Mouse (Mus musculus): ENCODE data around the gene Adam22.
"Not testable (repeated sequence)": the region's sequence is repeated elsewhere in the genome, so short reads cannot be mapped to it uniquely, and the experiment has no call there.

Gene Adam22

DNA sequence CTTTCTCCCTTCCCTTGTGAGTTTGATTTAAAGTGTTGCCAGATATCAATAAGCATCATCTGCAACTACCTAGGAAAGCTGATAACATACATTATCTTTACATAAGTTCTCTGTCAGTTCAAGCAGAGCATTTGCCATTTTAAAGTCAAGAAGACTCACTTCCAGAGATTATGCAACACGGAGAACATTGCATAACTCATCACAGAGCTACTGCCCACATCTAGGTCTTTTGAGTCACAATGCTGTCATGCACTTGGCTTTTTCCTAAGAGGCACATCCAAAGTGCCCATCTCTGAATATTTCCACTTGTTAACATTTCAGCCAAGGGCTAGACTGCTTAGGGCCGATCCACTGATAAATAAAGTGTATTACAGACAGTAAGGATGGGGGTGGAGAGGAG lies 55.6 kb downstream of the Adam22 start:
- DNase-seq: no peak

DNA sequence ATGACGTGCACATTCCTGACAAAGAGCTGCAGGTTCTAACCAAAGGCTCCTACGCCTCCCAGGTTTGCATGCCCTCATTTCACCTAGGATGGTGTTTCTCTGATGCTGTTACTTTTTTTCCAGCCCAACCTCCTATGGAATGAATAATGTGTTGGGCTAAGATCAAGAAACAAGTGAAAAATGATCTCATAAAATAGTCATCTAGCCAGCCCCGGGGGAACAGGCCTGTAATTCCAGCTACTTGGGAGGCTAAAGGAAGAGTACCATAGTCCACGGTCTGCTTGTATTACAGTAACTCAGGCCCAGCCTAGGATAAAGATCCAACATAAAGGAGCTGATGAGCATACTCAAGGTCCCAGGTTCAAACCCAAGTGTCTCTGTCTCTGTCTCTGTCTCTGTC lies 57.1 kb downstream of the Adam22 start:
- peak; percentile 11 for DNase-seq

DNA sequence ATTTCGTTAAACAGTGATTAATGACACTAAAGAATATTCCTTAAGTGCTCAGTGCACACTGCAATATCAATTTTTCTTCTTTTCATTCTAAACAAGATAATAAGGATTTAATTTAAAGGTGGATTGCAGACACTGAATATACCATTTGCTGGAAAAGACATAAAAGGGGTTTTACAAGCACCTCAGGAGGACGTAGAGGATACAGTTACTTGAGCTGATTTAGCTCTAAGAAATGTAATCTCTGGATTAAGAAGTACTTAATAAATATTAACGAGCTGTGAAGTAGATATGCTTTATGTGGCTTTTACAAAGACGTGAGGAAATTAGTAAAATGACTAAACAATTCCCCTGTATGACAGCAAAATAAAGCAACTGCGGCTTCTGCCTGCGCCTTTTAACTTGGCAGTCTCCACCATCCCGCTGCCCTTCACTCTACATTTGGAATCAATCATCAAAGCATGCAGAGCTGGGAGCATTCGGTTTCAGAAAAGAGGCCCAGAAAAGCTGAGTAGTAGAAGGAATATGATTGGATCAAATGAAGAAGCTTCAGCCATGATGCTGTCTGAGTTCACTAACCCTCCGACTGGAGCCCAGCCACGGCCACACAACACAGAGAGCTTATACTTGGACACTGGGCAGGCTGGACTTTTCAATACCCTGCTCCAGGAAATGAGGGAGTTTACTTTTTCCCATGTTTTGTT lies 70.1 kb downstream of the Adam22 start:
- DNase-seq: no peak

DNA sequence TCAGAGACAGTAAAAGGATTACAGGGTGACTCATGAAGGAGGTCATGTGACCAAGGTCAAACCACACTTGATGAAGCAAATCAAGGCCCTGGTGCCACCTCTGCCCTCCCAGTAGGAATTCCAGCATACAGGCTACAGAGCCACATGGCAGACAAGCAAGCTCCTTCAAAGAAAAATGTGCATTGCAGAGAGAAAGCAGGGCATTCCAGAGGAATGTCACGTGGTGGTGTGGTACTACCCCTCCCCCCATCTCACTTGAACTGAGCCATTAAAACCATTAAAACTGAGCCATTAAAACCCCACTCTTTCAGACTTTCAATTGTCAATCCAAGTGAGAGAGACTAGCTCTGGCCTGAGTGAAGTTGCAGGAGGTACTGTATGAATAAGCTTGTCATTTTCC lies 74.7 kb downstream of the Adam22 start:
- DNase-seq: no peak

DNA sequence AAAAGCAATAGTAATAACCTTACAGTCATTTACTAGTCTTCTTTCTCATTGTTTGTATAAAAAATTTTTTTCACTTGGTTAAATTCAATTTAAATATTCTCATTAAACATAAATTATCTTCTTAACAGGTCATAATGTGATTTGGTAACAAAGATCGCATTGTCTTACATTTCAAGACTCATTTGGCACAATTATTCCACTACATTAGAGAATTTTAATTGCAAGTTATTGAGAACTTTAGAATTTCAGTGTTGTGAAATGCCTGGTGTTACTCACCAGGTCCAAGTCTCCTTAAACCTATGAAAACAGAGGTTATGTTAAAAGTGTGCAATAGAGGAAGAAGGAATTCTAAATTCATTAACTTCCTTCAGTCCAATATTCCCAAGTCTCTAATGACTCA lies 76.5 kb downstream of the Adam22 start:
- no peak for DNase-seq

DNA sequence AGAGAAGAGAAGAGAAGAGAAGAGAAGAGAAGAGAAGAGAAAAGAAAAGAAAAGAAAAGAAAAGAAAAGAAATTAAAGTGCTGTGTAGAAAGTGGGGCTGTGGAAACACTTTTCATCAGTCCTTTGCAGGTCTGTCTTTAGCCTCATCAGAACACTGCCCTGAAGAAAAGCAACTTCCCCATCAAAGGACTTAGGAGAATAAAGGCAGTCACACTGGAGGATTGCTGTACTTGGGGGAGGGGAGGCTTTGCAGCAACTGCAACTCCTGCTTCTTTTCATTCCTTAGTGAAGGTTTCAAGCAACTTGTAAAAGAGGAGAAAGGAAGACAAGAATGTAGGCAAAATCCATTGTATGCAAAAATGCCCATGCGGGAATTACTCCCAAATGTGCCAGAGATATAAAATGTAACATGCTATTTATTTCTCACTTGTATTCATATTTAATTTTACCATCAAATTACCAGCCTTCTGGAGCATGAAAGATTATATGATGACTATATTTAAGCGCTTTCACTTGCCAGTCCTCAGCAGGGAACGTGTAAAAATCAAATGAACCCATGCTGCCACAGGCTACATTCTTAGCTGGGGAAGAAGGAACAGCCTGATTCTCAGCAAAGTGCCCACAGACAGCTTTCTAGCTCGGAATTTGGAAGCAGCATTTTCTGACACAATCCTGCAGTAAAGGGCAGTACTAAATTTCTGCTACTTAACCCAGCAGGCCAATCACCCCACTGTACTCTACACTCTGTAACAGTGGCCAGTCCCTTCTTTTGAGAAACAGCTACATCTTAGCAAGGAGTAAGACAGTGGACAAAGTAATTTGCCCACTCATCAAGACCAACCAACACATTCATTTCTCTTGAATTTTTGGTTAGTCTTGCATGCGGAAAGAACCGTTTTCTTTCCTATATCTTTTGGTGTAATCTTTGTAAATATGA lies 78.0 kb downstream of the Adam22 start:
- no peak for DNase-seq

DNA sequence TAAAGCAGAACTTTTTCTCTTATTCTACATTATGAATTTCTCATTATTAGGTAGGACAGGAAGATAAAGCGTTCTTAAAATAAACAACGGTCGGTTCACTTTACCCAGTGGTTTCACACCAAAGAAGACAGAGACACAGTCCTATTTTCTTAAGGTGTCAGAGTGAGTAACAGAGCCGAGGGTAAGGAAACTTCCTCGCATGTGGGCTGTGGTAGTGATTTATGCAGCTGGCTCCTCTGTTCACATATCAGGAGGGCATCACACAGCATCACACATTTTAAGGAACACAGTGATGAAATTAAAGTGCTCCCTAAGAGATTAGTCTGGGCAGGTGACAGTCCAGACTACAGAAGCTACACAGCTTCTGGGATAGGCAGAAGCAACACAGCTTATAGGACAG lies 83.8 kb downstream of the Adam22 start:
- DNase-seq: no peak

DNA sequence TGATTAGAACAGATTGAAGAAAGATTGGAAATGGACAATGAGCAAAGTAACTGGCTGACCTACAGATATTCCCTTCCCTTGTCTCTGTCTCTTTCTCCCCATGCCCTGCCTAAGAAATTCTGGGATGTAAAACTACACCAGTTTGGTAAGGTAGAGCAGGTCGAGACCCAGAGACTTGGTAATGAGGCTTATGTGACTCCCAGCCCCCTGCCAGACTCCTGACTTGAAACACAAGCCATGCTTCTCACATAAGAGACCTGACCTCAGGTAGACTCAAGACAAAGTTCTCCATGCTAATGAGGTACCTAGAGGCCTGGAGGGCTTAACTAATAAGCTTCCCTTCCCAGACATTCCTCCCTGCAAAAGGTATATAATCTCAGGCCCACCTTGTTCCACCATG lies 91.8 kb downstream of the Adam22 start:
- DNase-seq: no peak

DNA sequence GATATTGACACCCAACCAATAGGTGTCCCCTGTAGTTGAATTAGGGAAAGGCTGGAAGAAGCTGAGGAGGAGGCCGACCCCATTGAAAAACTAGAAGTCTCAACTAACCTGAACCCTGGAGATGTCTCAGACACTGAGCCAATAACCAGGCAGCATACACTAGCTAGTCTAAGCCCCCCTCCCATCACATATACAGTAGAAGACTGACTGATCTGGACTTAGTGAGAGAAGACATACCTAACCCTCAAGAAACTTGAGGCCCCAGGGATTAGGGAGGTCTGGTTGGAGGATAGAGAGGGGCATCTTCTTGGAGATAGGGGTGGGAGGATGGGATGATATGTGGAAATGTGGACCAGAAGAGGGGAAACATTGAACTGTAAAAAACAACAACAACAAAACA lies 110.6 kb downstream of the Adam22 start:
- no peak for DNase-seq

DNA sequence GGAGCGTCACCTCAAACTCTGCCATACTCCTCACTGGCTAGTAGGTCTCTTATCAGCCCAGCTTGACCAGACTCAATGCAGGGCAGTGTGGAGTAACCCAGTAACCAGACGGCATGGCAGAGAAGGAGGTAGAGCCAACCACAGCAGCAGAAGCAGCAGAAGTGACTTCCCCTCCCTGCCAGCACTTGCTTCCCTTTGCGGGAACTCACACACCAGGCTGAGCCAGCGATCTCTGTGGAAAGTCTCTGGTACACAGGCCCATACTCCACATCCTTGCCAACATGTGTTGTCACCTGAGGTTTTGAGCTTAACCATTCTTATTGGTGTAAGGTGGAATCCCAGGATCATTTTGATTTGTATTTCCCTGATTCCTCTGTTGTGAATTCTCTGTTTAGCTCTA lies 111.5 kb downstream of the Adam22 start:
- no peak for DNase-seq

DNA sequence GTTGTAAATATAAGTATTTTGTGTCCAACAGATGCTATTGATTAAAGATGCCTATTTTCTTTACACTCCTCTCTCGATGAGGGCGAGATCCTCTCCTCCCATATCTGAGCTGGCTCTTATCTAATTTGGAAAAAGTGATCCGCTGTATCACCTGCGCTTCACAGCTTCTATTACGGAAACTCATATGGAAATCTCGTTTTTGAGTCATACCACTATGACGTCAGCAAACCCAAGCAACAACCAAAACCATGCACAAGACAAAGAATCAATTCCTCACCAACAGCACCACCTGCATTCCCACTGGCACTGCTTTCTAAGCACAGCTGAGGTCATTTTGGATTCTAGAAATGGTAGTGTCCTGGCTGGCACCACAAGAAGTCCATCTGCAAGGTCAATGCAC lies 123.3 kb downstream of the Adam22 start:
- DNase-seq: no peak

DNA sequence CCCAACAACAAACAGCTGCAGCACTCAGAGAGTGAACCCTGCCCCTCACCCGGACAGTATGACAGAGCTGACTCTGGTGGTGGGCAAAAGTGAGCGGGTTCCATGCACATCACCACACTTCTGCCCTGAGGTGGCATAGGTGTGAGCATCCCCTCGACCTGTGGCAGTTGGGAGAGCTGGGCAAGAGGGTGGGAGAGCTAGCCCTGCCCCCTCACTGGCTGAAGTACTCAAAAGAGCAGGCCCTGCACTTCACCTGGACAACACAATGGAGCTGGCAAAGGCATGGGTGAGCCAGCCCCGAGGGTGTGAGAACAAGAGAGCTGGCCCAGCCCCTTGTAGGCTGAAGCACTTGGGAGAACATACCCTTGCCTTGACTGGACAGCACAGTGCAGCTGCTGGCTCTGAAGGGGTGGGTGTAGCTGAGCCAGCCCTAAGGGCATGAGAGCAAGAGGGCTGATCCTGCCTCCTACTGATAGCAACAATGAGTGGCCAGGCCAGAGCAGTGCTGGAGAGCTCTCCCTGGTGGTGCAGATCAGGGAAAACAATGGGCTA lies 124.8 kb downstream of the Adam22 start:
- DNase-seq: no peak

DNA sequence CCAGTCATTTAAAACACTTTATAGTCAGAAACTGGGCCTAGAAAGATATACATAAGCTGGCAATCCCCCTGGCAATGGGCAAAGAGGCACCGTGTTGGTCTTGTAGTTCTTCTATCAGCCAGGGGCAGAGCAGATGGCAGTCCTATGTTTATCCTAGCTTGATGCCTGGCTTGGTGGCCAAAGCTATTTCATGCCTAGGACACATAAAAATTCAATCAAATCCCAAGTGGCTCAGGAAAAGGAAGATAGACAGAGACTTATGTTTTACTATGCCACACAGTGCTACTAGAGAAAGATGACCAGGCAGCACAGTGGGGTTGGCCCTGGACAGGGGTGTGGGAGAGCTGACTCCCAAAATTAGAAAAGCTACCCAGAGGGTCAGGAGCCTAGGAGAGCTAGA lies 125.3 kb downstream of the Adam22 start:
- no peak for DNase-seq

DNA sequence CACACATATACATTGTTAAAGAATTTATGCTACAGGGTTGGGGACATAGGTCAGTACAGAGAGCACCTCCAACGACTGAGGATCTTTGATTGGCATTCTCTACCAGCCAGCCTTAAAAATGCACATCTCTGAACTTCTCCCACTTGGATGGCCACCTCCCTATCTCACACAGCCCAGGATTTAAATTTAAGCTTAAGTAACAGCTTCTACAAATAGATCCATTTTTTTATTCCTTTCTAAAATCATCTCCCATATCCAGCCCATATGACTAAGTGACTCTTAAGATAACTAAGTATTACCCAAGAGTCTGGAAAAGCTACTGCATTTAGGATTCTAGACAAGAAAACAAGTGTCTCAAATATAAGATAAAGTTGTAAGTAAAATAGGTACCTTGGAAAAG lies 140.9 kb downstream of the Adam22 start:
- DNase-seq: no peak

DNA sequence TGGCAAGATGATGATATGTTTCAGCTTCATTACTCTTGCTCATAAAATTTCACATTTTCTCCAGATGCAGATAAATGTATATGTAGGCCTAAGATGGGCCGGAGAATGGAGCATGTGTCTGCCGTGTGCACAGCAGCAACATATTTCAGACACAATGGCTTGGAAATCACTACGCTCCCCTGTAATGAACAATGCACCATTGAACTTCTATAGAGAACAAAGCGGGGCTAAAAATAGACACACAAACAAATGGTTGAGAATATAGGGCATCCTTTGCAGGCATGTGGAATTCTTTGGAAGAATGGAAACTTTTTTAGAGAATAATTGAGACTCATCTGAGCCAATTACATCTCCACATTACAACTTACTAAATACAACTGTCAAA lies 143.6 kb downstream of the Adam22 start:
- no peak for DNase-seq

DNA sequence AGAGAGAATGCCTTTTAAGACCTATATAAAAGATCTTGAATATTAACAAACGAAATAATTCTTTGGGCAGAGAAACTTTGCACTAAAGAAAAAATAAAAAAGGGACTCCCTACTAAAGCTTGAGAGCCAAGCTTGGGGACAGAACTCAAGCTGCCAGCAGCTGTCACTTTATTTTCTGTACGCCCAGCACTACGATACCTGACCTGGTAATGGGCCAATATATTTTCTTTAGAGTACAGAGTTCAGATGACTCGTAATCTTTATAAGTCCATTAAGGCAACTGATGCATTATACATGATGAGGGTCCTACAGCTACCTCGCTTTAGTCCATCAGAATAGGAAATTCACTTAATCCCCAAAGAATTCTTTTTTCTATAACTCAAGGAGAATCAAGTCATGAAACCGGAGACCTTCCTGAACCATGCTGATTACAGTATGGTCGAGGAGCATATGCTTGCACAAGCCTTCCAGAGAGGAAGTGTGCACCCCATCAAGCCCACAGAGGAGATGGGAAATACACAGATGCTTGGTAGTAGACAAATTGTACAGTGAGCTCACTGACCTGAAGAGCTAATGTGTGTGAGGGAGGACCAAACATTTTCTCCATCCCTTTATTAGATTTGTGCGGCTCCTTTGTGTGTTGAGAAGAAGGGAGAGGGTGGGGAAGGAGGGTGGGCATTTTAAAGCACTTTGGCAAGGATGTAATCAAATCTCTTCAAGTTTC lies 144.2 kb downstream of the Adam22 start:
- no peak for DNase-seq

DNA sequence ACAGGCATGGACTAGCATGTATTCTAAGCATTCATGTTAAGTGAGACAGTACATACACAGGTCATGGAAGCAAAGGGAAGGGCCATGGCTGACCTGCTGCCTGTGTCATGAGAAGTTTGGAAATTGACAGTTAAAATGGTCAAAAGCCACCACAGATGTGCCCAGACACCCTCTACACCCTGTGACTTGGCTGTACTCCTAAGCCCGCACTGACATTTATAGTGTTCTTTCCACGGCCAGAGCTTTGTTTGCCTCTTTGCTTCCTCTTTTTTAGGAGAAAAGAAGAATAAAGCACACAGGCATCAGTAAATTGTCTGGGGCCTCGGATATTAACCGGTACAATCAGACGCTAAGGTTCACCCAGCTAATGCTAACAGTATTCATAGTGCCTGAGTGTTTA lies 146.3 kb downstream of the Adam22 start:
- no peak for DNase-seq

DNA sequence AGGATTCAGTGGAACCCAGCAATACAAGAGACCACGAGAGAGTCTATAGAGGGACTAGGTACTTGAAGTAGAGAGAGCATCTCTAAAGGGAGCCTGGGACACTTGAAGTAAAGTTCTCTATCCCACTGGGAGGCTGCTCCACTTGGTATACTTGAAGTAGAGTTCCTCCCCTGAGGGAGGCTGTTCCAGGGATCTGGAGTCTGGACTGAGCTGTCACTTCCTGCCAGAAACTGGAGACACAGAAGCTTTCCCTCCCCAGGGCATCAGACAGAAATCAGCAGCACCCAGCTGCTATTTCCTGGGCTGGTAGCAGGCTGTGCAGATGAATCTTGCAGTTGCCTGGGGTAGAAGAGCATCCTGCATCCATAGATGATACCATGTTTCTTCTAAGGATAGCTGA lies 152.1 kb downstream of the Adam22 start:
- DNase-seq: no peak

DNA sequence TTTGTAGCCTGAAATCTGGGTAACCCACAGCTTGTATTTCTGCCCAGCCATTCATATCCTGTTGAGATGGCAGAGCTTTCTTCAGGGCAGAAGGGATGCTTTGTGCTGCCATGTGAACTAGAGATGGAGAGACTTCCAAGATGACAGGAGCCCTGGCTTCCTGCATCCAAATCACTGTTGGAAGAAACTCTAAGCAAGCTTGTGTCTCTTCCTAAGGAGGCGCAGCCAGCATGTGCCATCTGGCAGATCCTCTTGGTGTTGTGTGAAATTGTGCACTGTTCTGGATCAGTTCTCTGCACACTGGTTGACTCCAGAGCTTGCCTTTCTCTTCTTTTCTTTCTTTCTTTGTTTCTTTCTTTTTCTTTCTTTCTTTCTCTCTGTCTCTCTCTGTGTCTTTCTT lies 183.0 kb downstream of the Adam22 start:
- DNase-seq: not testable (repeated sequence)

DNA sequence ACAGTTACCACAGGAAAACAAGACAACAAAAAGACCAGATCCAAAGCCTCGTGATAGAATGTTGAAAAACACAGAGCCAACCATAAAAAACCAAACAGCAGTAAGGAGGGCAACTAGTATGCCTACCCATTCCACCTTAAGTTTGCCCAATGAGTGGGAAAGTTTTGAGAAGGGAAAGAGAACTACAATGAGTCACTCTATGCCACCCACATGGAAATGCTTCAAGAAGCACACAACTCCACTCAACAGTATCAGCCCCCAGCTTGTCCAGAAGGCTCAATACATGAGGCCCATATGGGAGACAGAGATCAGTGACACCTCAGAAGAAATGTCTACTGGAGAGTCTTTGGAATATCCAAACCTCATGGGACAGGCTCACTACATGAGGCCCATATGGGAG lies 187.3 kb downstream of the Adam22 start:
- DNase-seq: no peak

DNA sequence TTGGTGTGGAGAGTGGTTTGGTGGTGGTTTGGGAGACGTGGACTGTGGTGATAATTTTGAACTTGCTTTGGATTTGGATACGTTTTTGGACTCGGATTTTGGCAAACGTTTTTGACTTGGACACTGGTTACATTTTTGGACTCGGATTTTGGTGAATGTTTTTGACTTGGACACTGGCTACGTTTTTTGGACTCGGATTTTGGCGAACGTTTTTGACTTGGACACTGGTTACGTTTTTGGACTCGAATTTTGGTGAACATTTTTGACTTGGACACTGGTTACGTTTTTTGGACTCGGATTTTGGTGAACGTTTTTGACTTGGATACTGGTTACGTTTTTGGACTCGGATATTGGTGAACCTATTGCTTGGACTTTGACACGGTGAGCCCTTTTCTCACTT lies 189.8 kb downstream of the Adam22 start:
- no peak for DNase-seq

DNA sequence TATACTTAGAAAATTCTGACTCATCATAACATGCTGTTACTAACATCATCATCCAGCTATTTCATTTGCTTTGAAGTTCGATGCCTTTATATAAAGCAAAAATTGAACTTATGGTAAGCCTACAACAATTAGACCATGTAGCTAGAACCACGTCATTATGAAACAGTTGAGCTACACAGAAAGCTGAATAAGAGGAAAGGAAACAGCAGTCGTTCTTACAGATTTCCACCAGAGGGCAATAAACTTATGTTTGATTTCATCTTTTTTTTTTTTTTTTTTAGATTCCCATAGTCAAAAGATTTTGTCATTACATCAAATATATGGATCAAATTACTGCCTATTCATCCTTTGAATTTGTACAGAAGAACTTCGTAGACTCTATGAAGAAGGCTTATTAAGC lies 203.2 kb downstream of the Adam22 start:
- DNase-seq: peak; percentile 19

DNA sequence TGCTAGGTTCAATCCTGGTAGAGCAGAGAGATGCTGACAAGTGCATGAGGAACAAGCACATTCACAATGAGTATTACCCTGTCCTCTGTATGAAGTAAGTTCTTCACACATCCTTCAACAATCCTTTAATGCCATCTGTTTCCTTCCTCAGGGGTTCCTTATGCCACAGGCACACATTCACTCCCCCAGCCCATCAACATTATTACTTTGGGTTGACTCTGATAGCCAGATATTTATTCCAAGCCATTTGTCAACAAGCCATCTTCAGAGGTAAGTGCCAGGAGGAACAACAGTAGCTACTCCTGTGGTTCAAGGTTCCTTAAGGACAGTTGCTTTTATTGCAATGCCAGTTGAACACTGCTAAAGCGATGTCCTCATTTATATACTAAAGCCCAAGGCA lies 216.3 kb downstream of the Adam22 start:
- no peak for DNase-seq

DNA sequence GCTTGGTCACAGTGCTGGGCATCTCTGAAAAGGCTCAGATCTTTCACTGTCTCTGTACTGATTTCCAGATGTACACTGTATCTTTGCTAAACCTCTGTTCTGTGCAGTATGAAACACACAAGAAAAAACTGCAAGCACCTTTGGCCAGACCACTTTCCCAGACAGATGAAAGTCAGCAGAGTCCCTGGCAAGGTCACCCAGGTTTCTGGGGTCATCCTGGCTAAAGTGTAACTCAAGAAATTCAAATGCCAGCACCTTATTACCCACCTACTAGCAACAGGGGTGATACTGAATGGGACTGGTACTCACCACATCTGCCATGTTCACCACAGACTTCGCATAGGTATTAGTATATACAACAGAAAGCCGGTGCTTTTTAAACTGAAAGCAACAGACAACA lies 221.8 kb downstream of the Adam22 start:
- DNase-seq: peak; percentile 51

Measured in kidney, adult 9 months (tissue).